Mouse (Mus musculus) cerebellum, adult 9-11 months (tissue): ENCODE measurements around the gene Mbd3l1.

Experiments
- DNase-seq: peaks from one replicate; pipeline ENCODE4 v3.0.0; 2022

The Mbd3l1 gene

GRCm38 (mm10) chr9:18478168-18478567 lies at the start of gene Mbd3l1, which contains the start of gene Zfp558:
Gene Mbd3l1, plus strand, starts transcription at chr9:18478359.
Gene Zfp558, minus strand, starts transcription at chr9:18478268.
- DNase-seq: no peak

DNA sequence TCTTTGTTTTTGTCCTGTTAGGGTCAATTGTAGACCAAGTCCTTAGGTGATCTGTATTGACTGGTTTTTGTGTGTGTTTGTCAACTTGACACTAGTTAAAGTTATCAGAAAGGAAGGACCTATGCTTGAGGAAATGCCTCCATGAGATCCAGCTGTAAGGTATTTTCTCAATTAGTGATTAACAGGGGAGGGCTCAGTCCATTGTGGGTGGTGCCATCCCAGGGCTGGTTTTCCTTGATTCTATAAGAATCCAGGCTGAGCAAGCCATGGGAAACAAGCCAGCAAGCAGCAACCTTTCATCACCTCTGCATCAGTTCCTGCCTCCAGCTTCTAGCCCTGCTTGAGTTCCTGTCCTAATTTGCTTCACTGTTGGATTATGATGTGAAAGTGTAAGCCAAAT lies 47.8 kb upstream of the Mbd3l1 start, which contains the start of gene Mbd3l2:
Gene Mbd3l2, plus strand, starts transcription at position 301 of the 400 bp plus-strand sequence.
- no peak for DNase-seq

DNA sequence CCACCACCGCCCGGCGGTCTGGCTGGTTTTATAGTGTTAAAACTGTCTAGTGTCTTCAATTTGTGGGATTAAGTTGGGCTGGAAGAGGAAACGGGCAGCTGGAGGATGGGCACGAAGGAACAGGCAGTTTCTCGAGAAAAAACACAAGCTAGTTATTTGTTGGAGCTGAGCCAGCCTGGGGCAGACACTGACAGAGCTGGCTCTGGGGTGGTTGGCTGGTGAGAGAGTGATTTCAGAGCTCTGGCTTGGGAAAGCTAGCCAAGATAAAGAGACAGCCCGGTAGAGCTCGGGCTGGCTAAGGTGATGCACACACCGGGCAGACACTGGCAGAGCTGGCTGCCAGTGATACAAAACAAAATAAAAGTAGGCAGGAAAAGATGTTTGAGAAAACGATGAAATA lies 46.5 kb upstream of the Mbd3l1 start:
- DNase-seq: peak; percentile 1

DNA sequence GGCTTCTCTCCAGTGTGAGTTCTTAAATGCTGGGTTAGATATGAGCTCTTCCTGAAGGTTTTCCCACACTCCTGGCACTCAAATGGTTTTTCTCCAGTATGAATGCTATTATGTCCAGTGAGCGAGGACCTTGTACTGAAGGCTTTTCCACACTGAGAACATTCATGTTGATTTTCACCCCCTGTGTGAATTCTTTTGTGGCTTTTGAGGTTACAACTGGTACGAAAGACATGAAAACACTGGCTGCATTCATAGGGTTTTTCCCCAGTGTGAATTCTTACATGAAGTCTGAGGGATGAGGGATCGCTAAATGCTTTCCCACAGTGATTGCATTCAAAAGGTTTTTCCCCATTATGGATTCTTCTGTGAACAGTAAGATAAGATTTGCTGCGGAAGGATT lies 21.6 kb upstream of the Mbd3l1 start:
- no peak for DNase-seq

GRCm38 (mm10) chr9:18467350-18467749 lies 10.8 kb upstream of the Mbd3l1 start:
- no peak for DNase-seq

DNA sequence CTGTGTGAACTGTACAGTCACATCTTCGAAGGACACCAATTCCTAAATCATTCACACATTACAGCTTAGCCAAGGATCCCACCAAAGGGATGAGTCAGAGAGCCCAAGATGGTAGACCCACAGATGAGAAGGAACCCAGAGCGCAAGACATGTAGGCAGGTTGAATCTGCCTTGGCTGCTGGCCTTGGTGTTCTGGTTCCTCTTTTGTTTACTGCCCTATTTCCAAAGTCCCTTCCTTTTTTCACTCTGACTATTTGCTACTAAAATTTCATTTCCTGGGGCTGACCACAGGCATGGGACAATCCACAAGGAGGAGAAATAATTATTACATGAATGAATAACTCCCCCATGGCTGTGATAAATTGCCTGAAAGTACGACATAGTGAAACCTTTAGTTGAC lies 10.2 kb upstream of the Mbd3l1 start:
- DNase-seq: no peak

GRCm38 (mm10) chr9:18473324-18474128 lies 4.6 kb upstream of the Mbd3l1 start:
- peak; percentile 35 for DNase-seq

DNA sequence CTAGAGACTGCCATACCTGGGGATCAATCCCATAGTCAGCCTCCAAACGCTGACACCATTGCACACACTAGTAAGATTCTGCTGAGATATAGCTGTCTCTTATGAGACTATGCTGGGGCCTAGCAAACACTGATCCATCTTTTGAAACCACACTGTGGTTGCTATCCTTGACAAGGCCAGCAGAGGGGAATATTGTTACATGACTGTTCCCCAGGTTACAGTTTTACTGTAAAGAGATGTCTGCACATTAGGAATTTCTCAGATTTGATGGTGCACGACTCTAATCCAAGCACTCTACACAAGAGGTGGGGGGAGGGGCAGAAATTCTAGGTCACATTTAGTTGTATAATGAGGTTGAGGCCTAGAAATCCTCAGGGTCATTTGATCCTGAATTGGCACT lies 29.9 kb downstream of the Mbd3l1 start:
- DNase-seq: no peak
